Mouse (Mus musculus): ENCODE results near the gene Olfr670. TPM values are rescaled to one million over a fixed set of nuclear protein-coding genes. Genes with fewer than 3 reads are reported as not detected.

Gene Olfr670
- polyA plus RNA-seq, 1 experiment from 2014 or later: not detected

Other genes with a start within 250 kb of the Olfr670 start
- not detected in 2 replicates for gene Usp17le, start 185.2 kb downstream of the Olfr670 start, polyA plus RNA-seq (2014; fragmentation: Nextera tagmentation; extraction: Ambion mirVana)
- not detected in 2 replicates for gene Usp17lb, start 120.0 kb downstream of the Olfr670 start, polyA plus RNA-seq (2014; fragmentation: Nextera tagmentation; extraction: Ambion mirVana)
- gene Usp17la, start 105.6 kb downstream of the Olfr670 start, polyA plus RNA-seq (2014; fragmentation: Nextera tagmentation; extraction: Ambion mirVana): not detected in 2 replicates
- gene Olfr665, start 84.6 kb downstream of the Olfr670 start, polyA plus RNA-seq (2014; fragmentation: Nextera tagmentation; extraction: Ambion mirVana): not detected in 2 replicates
- gene Olfr666, start 66.7 kb downstream of the Olfr670 start, polyA plus RNA-seq (2014; fragmentation: Nextera tagmentation; extraction: Ambion mirVana): not detected in 2 replicates
- gene Olfr667, start 41.1 kb downstream of the Olfr670 start, polyA plus RNA-seq (2014; fragmentation: Nextera tagmentation; extraction: Ambion mirVana): not detected in 2 replicates
- not detected in 2 replicates for gene Olfr668, start 34.6 kb downstream of the Olfr670 start, polyA plus RNA-seq (2014; fragmentation: Nextera tagmentation; extraction: Ambion mirVana)
- gene Olfr669, start 28.4 kb downstream of the Olfr670 start, polyA plus RNA-seq (2014; fragmentation: Nextera tagmentation; extraction: Ambion mirVana): not detected in 2 replicates
- gene Olfr671, start 16.5 kb upstream of the Olfr670 start, polyA plus RNA-seq (2014; fragmentation: Nextera tagmentation; extraction: Ambion mirVana): not detected in 2 replicates
- not detected in 2 replicates for gene Olfr672, start 39.4 kb upstream of the Olfr670 start, polyA plus RNA-seq (2014; fragmentation: Nextera tagmentation; extraction: Ambion mirVana)
- not detected in 2 replicates for gene Olfr675, start 65.8 kb upstream of the Olfr670 start, polyA plus RNA-seq (2014; fragmentation: Nextera tagmentation; extraction: Ambion mirVana)
- gene Olfr676, start 70.1 kb upstream of the Olfr670 start, polyA plus RNA-seq (2014; fragmentation: Nextera tagmentation; extraction: Ambion mirVana): not detected in 2 replicates
- gene Olfr677, start 88.8 kb upstream of the Olfr670 start, polyA plus RNA-seq (2014; fragmentation: Nextera tagmentation; extraction: Ambion mirVana): not detected in 2 replicates
- not detected in 2 replicates for gene Olfr678, start 101.9 kb upstream of the Olfr670 start, polyA plus RNA-seq (2014; fragmentation: Nextera tagmentation; extraction: Ambion mirVana)
- gene Olfr679, start 118.6 kb upstream of the Olfr670 start, polyA plus RNA-seq (2014; fragmentation: Nextera tagmentation; extraction: Ambion mirVana): not detected in 2 replicates
- gene Olfr680-ps1, start 130.2 kb upstream of the Olfr670 start, polyA plus RNA-seq (2014; fragmentation: Nextera tagmentation; extraction: Ambion mirVana): not detected in 2 replicates
- not detected in 2 replicates for gene Olfr681, start 154.2 kb upstream of the Olfr670 start, polyA plus RNA-seq (2014; fragmentation: Nextera tagmentation; extraction: Ambion mirVana)
- not detected in 2 replicates for gene Olfr683, start 184.4 kb upstream of the Olfr670 start, polyA plus RNA-seq (2014; fragmentation: Nextera tagmentation; extraction: Ambion mirVana)
- gene Olfr684, start 201.0 kb upstream of the Olfr670 start, polyA plus RNA-seq (2014; fragmentation: Nextera tagmentation; extraction: Ambion mirVana): not detected in 2 replicates
- gene Olfr685, start 223.4 kb upstream of the Olfr670 start, polyA plus RNA-seq (2014; fragmentation: Nextera tagmentation; extraction: Ambion mirVana): not detected in 2 replicates
- gene Olfr686, start 244.9 kb upstream of the Olfr670 start, polyA plus RNA-seq (2014; fragmentation: Nextera tagmentation; extraction: Ambion mirVana): not detected in 2 replicates